Mouse (Mus musculus) erythroblast, embryonic 14.5 days (primary cell): ENCODE data around the gene Pip5k1c.

Experiments used
- GATA1 ChIP-seq: IDR thresholded peaks from 2 replicates; pipeline ENCODE4 v1.6.1; 2012; ENCODE audit warnings: low read length, inconsistent platforms, mixed read lengths
- TAL1 ChIP-seq: IDR thresholded peaks from 3 replicates; pipeline ENCODE4 v1.6.1; 2012; ENCODE audit warnings: low read length, inconsistent platforms, mixed read lengths

DNA sequence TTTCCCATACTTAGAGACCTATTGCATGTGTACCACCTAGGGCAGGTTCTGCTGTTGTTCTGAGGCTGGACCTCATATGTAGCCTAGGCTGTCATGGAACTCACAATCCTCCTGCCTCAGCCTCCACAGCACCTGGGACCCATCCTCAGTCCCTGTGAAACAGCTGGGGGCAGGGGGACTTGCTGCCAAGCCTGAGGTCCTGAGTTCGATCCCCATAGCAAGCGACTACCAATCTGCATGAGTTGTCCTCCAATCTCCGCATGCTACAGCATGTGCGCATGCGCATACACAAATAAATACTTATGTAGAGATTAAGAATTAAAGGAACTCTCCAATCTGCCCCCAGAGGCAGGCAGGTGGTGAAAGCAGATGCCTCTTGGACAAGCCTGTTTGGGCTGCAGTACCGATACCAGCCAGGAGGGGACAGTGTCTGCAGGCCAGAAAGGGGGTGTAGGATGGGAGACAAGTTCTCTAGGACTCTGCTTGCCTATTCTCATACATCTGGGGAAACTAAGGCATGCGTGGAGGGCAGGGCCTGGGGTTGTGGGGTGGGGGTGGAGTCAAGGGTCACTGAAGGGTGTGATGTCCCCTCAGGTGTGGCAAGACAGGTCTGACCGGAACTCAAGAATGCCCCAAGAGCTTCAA is 5.1 kb upstream of the Pip5k1c start:
- no peak for TF ChIP-seq GATA1
- no peak for TF ChIP-seq TAL1
